Mouse (Mus musculus): Measurements from ENCODE around the gene Bach2.

Bach2 gene

GRCm38 (mm10) chr4:32238366-32238854 lies at the start of gene Bach2:
Bach2 (plus strand) TSS chr4:32238804.
- in situ Hi-C loops (cut with MboI, MseI), result loop anchor here (10.0 to 25.0 kb wide), 2 partner anchors 54 to 576 kb away; no protein-coding TSS in a partner anchor

GRCm38 (mm10) chr4:32189416-32190036 lies 49.1 kb upstream of the Bach2 start:
- in situ Hi-C loops (cut with MboI, MseI), result loop anchor here in 1 of 2 experiments (10.0 kb wide), 1 partner anchor 45 kb away; the partner anchor contains the start of gene Bach2

GRCm38 (mm10) chr4:32190506-32190905 lies 48.1 kb upstream of the Bach2 start:
- in situ Hi-C loops (cut with MboI, MseI), result no loop called here

- in situ Hi-C loops (cut with MboI, MseI), result no loop called here
Observed at GRCm38 (mm10) chr4:32195945-32196921, 42.4 kb upstream of the Bach2 start.

- in situ Hi-C loops (cut with MboI, MseI), result no loop called here
Observed at GRCm38 (mm10) chr4:32198031-32198430, 40.6 kb upstream of the Bach2 start.

- in situ Hi-C loops (cut with MboI, MseI), result no loop called here
Observed at GRCm38 (mm10) chr4:32198589-32198988, 40.0 kb upstream of the Bach2 start.

GRCm38 (mm10) chr4:32199156-32199555 lies 39.4 kb upstream of the Bach2 start:
- in situ Hi-C loops (cut with MboI, MseI), result no loop called here

- in situ Hi-C loops (cut with MboI, MseI), result no loop called here
Observed at GRCm38 (mm10) chr4:32201114-32201513, 37.5 kb upstream of the Bach2 start.

- in situ Hi-C loops (cut with MboI, MseI), result no loop called here
Observed at GRCm38 (mm10) chr4:32202362-32202761, 36.2 kb upstream of the Bach2 start.

- in situ Hi-C loops (cut with MboI, MseI), result no loop called here
Observed at GRCm38 (mm10) chr4:32204819-32205218, 33.8 kb upstream of the Bach2 start.

GRCm38 (mm10) chr4:32205825-32206224 lies 32.8 kb upstream of the Bach2 start:
- in situ Hi-C loops (cut with MboI, MseI), result no loop called here

- in situ Hi-C loops (cut with MboI, MseI), result no loop called here
Observed at GRCm38 (mm10) chr4:32209995-32210394, 28.6 kb upstream of the Bach2 start.

- in situ Hi-C loops (cut with MboI, MseI), result no loop called here
Observed at GRCm38 (mm10) chr4:32210424-32211184, 28.0 kb upstream of the Bach2 start.

- in situ Hi-C loops (cut with MboI, MseI), result no loop called here
Observed at GRCm38 (mm10) chr4:32212593-32212992, 26.0 kb upstream of the Bach2 start.

- in situ Hi-C loops (cut with MboI, MseI), result no loop called here
Observed at GRCm38 (mm10) chr4:32216466-32216865, 22.1 kb upstream of the Bach2 start.

GRCm38 (mm10) chr4:32217016-32217415 lies 21.6 kb upstream of the Bach2 start:
- in situ Hi-C loops (cut with MboI, MseI), result no loop called here

- in situ Hi-C loops (cut with MboI, MseI), result no loop called here
Observed at GRCm38 (mm10) chr4:32217593-32217992, 21.0 kb upstream of the Bach2 start.

GRCm38 (mm10) chr4:32218371-32218770 lies 20.2 kb upstream of the Bach2 start:
- in situ Hi-C loops (cut with MboI, MseI), result no loop called here

GRCm38 (mm10) chr4:32219428-32220128 lies 19.0 kb upstream of the Bach2 start:
- in situ Hi-C loops (cut with MboI, MseI), result no loop called here

GRCm38 (mm10) chr4:32220129-32220491 lies 18.5 kb upstream of the Bach2 start:
- in situ Hi-C loops (cut with MboI, MseI), result no loop called here

GRCm38 (mm10) chr4:32220961-32221360 lies 17.6 kb upstream of the Bach2 start:
- in situ Hi-C loops (cut with MboI, MseI), result no loop called here
